Mouse (Mus musculus): ENCODE results near the gene Ptprm.

The Ptprm gene

DNA sequence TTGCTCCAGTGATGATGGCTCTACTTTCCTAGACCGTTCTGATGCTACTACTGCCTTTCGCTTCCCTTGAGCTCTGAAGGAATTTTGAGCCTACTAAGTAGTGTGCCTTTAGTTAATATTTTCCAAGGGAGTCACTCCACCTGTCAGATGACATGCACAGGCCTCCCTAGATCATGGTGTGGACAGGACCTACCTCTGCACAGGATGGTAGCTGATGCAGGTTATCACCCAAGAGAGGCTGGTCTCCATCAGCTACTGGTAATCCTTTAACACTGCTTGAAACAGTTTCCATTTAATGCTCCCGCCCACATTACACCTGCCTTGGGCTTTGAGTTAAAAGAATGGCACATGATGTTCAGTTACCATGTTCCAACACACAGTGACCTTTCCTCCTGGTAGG lies 688.5 kb downstream of the Ptprm start:
- DNase-seq (ENCODE audit: low read depth), result no peak

DNA sequence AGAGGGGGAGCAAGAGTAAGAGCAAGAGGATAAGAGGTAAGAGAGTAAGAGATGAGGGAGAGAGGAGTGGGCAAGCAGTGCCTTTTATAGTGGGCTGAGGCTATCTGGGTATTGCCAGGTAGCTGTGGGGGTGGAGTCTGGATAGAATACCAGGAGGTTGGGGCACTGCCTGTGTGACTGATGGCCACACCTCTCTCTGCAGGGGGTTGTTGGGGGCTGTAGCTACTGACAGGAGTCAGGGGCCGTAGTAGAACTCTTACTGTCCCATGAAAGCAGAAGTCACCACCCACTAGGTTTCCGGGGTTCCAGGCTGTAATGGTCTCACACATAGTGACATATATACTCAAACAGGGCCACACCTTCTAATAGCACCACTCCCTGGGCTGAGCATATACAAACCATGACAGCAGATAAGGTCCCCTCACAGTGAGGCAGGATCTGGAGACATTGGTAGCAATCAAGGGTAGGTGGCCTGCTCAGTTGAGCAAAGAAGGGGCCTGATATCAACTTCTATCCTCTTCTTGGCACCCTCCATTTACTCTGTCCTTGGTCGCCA lies 689.0 kb downstream of the Ptprm start:
- DNase-seq (ENCODE audit: low read depth), result no peak

DNA sequence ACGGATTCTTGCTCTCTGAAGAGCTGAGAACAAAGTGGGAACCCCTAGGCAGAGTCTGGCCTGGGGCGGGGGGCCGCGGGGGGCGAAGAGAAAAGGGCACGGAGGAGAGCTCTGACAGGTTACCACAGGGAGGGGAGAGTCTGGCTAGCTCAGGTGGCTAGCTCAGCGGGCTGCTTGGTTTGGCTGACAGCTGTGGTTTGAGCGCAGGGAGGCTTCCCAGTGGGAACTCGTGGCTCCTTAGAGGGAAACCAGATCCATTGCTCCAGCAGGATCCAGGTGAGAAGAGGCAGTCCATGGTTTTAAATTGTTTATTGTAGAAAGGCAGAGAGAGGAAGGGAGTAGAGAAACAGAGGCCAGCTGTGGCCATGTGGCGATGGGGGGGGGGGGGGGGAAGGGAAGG lies 689.5 kb downstream of the Ptprm start:
- no peak for DNase-seq (ENCODE audit: low read depth)

DNA sequence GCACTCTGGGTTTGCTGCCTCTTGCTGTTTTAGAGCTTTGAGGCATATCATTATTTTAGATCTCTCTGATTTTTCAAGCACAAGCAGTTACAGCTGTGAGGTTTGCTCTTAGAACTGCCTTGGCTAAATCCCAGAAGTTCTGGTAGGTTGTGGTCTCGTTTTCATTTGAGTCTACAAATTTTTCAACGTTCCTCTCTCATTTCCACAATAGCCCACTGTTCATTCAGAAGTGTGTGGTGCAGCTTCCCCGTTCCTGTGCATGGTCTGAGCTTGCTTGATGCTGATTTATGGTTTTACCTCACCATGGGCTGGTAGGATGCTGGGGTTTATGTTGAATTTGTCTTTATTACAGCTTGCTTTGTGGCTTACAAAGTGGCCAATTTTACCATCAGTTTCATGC lies 695.0 kb downstream of the Ptprm start:
- DNase-seq (ENCODE audit: low read depth), result no peak

DNA sequence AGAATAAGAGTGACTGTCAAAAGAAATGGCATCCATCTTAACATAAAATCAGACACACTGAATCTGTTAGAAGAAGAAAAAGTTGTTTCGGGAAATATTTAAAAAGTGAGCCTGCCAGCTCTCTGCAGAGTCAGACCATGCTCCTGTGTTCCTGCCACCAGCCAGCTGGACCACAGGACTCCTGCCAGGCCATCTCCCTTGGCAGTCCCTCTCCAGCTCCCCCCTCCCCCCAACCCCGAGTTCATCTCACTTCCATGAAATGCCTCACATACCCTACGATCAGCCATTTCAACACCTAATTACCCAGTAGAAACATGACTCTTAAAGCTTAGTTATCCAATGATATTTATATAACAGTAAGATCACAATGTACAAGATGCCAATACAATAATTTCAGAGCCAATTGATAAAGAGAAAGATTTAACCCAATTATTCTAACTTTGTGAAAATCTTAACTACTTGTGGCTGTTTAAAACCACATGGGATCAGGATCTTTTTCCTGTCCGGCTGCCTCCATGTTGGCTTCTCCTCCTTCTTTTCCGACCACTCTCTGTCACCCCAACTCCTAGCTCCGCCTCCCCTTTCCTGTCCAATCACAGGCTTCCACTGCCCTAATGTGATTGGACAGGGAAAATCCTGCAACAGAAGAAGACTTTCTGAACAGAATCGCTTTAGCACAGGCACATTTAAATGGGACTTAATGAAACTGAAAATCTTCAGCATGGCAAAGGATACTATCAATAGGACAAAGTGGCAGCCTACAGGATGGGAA lies 716.1 kb downstream of the Ptprm start:
- no peak for DNase-seq (ENCODE audit: low read depth)

DNA sequence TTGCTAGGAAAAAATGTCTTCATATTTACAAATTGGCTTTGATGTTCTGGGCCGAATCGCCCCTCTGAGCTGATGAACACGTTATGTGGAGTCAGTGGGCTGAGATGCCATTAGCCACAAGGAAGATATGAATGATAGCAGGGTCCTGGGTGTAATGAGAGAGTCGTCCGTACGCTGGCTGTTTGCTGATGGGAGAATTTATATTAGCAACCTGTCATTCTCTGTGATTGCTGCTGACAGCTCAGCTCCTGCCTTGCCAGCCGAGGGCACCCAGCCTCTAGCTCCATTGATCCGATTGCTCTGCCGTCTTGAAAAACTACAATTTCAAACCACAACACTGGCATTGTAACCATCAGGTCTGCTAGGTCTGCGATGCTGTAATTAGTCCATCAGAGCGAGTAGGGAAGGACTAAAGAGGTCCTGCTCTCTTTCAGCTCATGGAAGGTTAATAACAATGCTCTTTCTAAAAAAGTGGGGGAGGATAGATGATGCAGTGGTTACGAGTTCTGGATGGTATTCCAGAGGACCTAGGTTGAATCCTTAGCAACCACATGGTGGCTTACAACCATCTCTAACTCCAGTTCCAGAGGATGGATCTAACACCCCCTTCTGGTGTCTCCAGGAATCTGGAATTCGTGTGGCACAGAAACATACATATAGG lies 734.1 kb downstream of the Ptprm start:
- no peak for DNase-seq (ENCODE audit: low read depth)

DNA sequence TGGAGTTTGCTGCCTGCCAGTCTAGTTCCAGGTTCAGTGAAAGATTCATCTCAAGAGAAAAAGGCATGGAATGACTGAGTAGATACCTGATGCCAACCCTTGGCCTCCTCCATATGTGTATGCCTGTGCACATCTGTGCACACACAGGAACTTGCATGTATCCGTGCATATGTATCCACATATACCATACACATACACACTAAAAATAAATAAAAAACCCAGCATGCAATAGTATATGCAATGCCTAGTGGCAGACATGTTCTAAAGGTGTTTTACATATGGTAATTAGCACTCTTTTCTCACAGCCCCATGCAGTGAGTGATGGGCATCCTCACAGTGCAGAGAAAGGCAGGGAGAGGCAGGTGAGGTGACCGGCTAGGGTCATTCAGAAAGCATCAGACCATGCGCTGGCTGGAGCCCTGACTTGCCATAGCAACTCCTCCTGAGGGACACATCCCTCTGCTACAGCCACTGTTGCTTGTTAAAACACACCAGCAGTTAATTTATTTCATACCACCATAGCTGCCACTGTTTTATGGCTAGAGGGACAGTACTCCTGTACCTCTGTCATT lies 734.9 kb downstream of the Ptprm start:
- DNase-seq (ENCODE audit: low read depth), result no peak
